Mouse (Mus musculus): ENCODE data around the gene Nt5c3b. TPM values are rescaled to one million over a fixed set of nuclear protein-coding genes. Genes with fewer than 3 reads are reported as not detected.

Gene Nt5c3b
- polyA plus RNA-seq, 1 experiment from 2014 or later: 108 TPM

DNA sequence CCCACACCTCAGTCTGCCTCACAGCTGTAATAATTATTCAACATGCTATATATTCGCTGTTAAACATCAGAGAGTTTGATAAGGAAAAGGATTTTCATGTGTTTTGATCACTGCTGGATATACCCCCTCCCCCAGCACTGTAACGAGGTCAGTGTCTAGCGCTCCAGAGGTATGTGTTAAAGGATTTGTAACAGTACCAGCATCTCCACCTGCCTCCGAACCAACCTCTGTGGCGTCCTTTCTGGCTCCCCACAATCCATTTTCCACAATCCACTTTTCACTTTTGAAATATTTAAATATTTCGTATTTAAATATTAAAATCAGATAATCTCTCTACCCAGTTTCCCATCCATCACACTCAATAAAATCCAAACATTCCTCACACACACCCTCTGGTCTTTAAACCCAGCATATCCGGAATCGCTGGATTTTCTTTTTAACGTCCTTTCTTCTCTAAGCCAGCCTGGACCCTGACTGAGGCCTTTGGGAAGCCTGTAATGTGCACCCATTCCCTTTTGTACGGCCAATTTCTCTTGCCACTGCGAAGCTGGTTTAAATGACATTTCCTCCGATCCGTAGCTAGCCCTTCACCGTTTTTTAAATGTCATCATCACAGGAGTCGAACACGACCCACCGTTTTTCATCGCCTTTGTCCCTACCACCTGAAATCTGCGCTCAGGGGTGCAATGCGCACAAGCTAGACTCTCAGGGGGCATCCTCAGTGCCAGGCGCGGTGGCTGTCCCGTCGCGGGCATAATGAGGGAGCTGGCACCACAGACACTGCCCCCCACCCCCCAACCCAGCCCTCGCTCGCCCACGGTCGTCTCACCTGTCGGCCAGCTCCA lies 30.0 kb upstream of the Nt5c3b start:
- 0 out of 2 replicates have a peak overlapping the region, but pooled peaks have one; percentile 21 for H3K27ac ChIP-seq (replicated peaks; ENCODE audit: low read depth, low read length)
- H3K36me3 ChIP-seq (ENCODE audit: control insufficient read depth, insufficient read depth, low read length): peaks cover 19% of the 10 kb centered on the region
- peak overlapping the region; percentile 97 for H3K4me3 ChIP-seq (ENCODE audit: low read depth, low read length)
- no peaks in the 10 kb centered on the region for H3K9me3 ChIP-seq (ENCODE audit: control insufficient read depth, low read length)
- H3K9ac ChIP-seq (ENCODE audit: low read depth, low read length): peak overlapping the region; percentile 96
- DNase-seq (ENCODE audit: low spot score) (no peak), ATAC-seq (ENCODE audit: low read depth) (peak; percentile 7; the same call in 1 of the 2 replicates)
- 3% methylated on average over 28 of the region's 30 CpGs for WGBS
- H3K27me3 ChIP-seq (replicated peaks; ENCODE audit: control insufficient read depth, insufficient read depth, low read length): no peaks in the 10 kb centered on the region
- H3K4me1 ChIP-seq (ENCODE audit: control insufficient read depth, insufficient read depth, low read length): peaks cover 15% of the 10 kb centered on the region
- H3K4me2 ChIP-seq (ENCODE audit: low read depth, low read length): peak overlapping the region; percentile 79

DNA sequence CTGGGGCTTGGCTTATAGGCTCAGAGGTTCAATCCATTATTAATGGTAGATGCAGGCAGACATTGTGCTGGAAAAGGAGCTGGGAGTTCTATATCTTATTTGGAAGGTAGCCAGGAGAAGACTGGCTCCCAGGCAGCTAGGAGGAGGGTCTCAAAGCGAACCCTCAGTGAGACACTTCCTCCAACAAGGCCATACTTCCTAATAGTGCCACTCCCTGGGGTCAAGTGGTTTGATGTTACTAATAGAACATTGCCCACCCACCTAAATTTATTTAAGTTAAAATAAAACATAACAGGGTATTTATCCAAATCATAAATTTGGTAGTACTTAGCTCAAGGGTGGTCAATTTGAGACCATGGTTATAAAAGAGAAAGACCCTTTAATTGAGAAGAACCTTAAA lies 24.2 kb upstream of the Nt5c3b start:
- Histone ChIP-seq H3K27ac (replicated peaks; ENCODE audit: low read depth, low read length) (no peak overlapping the region), H3K4me1 (ENCODE audit: control insufficient read depth, insufficient read depth, low read length) (peaks cover 8% of the 10 kb centered on the region), H3K36me3 (ENCODE audit: control insufficient read depth, insufficient read depth, low read length) (peaks cover 38% of the 10 kb centered on the region), H3K9ac (ENCODE audit: low read depth, low read length) (no peak overlapping the region), H3K9me3 (ENCODE audit: control insufficient read depth, low read length) (no peaks in the 10 kb centered on the region), H3K4me2 (ENCODE audit: low read depth, low read length) (no peak overlapping the region), H3K4me3 (ENCODE audit: low read depth, low read length) (no peak overlapping the region), H3K27me3 (replicated peaks; ENCODE audit: control insufficient read depth, insufficient read depth, low read length) (no peaks in the 10 kb centered on the region)
- ATAC-seq (ENCODE audit: low read depth): no peak
- no peak for DNase-seq (ENCODE audit: low spot score)
- WGBS: 83% methylated on average over 1 of the region's 1 CpGs

GRCm38 (mm10) chr11:100465229-100465792 lies 23.7 kb upstream of the Nt5c3b start:
- no peak overlapping the region for H3K27ac ChIP-seq (replicated peaks; ENCODE audit: low read depth, low read length)
- no peaks in the 10 kb centered on the region for H3K27me3 ChIP-seq (replicated peaks; ENCODE audit: control insufficient read depth, insufficient read depth, low read length)
- DNase-seq (ENCODE audit: low spot score): no peak
- H3K9me3 ChIP-seq (ENCODE audit: control insufficient read depth, low read length): no peaks in the 10 kb centered on the region
- H3K36me3 ChIP-seq (ENCODE audit: control insufficient read depth, insufficient read depth, low read length): peaks cover 38% of the 10 kb centered on the region
- H3K9ac ChIP-seq (ENCODE audit: low read depth, low read length): no peak overlapping the region
- no peak overlapping the region for H3K4me3 ChIP-seq (ENCODE audit: low read depth, low read length)
- 81% methylated on average over 1 of the region's 1 CpGs for WGBS
- peaks cover 3% of the 10 kb centered on the region; the same call in 1 of the 2 replicates for H3K4me1 ChIP-seq (ENCODE audit: control insufficient read depth, insufficient read depth, low read length)
- ATAC-seq (ENCODE audit: low read depth): no peak
- no peak overlapping the region for H3K4me2 ChIP-seq (ENCODE audit: low read depth, low read length)

GRCm38 (mm10) chr11:100462699-100463098 lies 21.1 kb upstream of the Nt5c3b start:
- ATAC-seq (ENCODE audit: low read depth) (no peak), DNase-seq (ENCODE audit: low spot score) (no peak)
- Histone ChIP-seq H3K27ac (replicated peaks; ENCODE audit: low read depth, low read length) (no peak overlapping the region), H3K4me2 (ENCODE audit: low read depth, low read length) (no peak overlapping the region), H3K36me3 (ENCODE audit: control insufficient read depth, insufficient read depth, low read length) (peaks cover 59% of the 10 kb centered on the region), H3K9me3 (ENCODE audit: control insufficient read depth, low read length) (no peaks in the 10 kb centered on the region), H3K4me3 (ENCODE audit: low read depth, low read length) (no peak overlapping the region), H3K4me1 (ENCODE audit: control insufficient read depth, insufficient read depth, low read length) (no peaks in the 10 kb centered on the region), H3K27me3 (replicated peaks; ENCODE audit: control insufficient read depth, insufficient read depth, low read length) (no peaks in the 10 kb centered on the region), H3K9ac (ENCODE audit: low read depth, low read length) (no peak overlapping the region)
- 95% methylated on average over 10 of the region's 10 CpGs for WGBS

DNA sequence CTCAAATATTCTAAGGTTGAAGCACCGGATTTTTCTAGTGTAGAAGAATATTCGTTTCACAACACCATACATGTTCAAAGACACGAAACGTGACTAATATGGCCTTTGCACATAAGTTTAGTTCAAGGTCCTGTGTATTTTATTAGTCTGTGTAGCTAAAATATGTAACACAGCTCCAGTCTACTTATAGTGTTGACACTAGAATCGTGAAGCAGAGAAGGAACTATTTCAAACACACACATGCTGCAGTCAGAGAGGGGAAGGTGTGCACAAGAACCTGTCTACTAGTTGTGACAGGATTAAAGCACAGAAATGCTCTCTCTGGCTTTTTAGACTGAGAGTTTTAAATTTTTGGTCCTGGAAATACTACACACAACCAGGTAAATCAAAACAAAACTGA lies 16.1 kb upstream of the Nt5c3b start:
- Histone ChIP-seq H3K9me3 (ENCODE audit: control insufficient read depth, low read length) (no peaks in the 10 kb centered on the region), H3K4me1 (ENCODE audit: control insufficient read depth, insufficient read depth, low read length) (no peaks in the 10 kb centered on the region), H3K9ac (ENCODE audit: low read depth, low read length) (no peak overlapping the region), H3K27me3 (replicated peaks; ENCODE audit: control insufficient read depth, insufficient read depth, low read length) (no peaks in the 10 kb centered on the region), H3K4me2 (ENCODE audit: low read depth, low read length) (no peak overlapping the region), H3K36me3 (ENCODE audit: control insufficient read depth, insufficient read depth, low read length) (peaks cover 56% of the 10 kb centered on the region), H3K27ac (replicated peaks; ENCODE audit: low read depth, low read length) (no peak overlapping the region), H3K4me3 (ENCODE audit: low read depth, low read length) (no peak overlapping the region)
- WGBS: 88% methylated on average over 5 of the region's 5 CpGs
- ATAC-seq (ENCODE audit: low read depth): no peak
- no peak for DNase-seq (ENCODE audit: low spot score)

DNA sequence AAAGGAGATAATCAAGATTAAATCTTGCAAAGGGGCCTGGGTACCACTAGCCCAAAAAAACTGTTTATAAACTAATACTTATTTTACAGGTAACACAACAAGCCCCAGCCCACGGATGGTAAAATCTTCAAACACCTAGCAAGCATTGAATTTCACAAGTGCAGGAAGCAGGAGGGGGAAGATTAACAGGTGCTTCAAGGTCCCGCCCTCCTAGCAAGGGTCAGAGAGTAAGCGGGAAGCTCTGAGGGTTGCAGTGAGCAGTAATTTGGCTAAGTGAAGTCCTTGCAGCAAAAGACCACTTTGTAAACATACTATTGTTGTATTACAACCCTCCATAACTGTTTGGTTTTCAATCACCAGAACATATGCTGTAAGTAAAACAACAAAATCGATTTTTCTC lies 15.6 kb upstream of the Nt5c3b start:
- no peak overlapping the region for H3K4me2 ChIP-seq (ENCODE audit: low read depth, low read length)
- no peaks in the 10 kb centered on the region for H3K9me3 ChIP-seq (ENCODE audit: control insufficient read depth, low read length)
- 80% methylated on average over 4 of the region's 4 CpGs for WGBS
- no peaks in the 10 kb centered on the region for H3K27me3 ChIP-seq (replicated peaks; ENCODE audit: control insufficient read depth, insufficient read depth, low read length)
- H3K36me3 ChIP-seq (ENCODE audit: control insufficient read depth, insufficient read depth, low read length): peaks cover 51% of the 10 kb centered on the region
- H3K9ac ChIP-seq (ENCODE audit: low read depth, low read length): no peak overlapping the region
- no peak overlapping the region for H3K27ac ChIP-seq (replicated peaks; ENCODE audit: low read depth, low read length)
- DNase-seq (ENCODE audit: low spot score): no peak
- ATAC-seq (ENCODE audit: low read depth): no peak
- H3K4me3 ChIP-seq (ENCODE audit: low read depth, low read length): no peak overlapping the region
- no peaks in the 10 kb centered on the region for H3K4me1 ChIP-seq (ENCODE audit: control insufficient read depth, insufficient read depth, low read length)

- peaks cover 6% of the 10 kb centered on the region; the same call in 1 of the 2 replicates for H3K36me3 ChIP-seq (ENCODE audit: control insufficient read depth, insufficient read depth, low read length)
- no peak for DNase-seq (ENCODE audit: low spot score)
- no peak overlapping the region for H3K27ac ChIP-seq (replicated peaks; ENCODE audit: low read depth, low read length)
- 80% methylated on average over 6 of the region's 6 CpGs for WGBS
- H3K4me1 ChIP-seq (ENCODE audit: control insufficient read depth, insufficient read depth, low read length): peaks cover 10% of the 10 kb centered on the region
- H3K4me2 ChIP-seq (ENCODE audit: low read depth, low read length): no peak overlapping the region
- H3K9ac ChIP-seq (ENCODE audit: low read depth, low read length): no peak overlapping the region
- H3K9me3 ChIP-seq (ENCODE audit: control insufficient read depth, low read length): no peaks in the 10 kb centered on the region
- H3K27me3 ChIP-seq (replicated peaks; ENCODE audit: control insufficient read depth, insufficient read depth, low read length): no peaks in the 10 kb centered on the region
- H3K4me3 ChIP-seq (ENCODE audit: low read depth, low read length): no peak overlapping the region
- ATAC-seq (ENCODE audit: low read depth): no peak
Measured at GRCm38 (mm10) chr11:100442625-100443024, 1.0 kb upstream of the Nt5c3b start.

- 2% methylated on average over 32 of the region's 52 CpGs for WGBS
- H3K4me3 ChIP-seq (ENCODE audit: low read depth, low read length): peak overlapping the region; percentile 85
- H3K9ac ChIP-seq (ENCODE audit: low read depth, low read length): peak overlapping the region; percentile 95
- peak; percentile 93 for DNase-seq (ENCODE audit: low spot score)
- H3K27me3 ChIP-seq (replicated peaks; ENCODE audit: control insufficient read depth, insufficient read depth, low read length): no peaks in the 10 kb centered on the region
- H3K4me2 ChIP-seq (ENCODE audit: low read depth, low read length): peak overlapping the region; percentile 77
- no peaks in the 10 kb centered on the region for H3K9me3 ChIP-seq (ENCODE audit: control insufficient read depth, low read length)
- H3K36me3 ChIP-seq (ENCODE audit: control insufficient read depth, insufficient read depth, low read length): peaks cover 23% of the 10 kb centered on the region
- H3K27ac ChIP-seq (replicated peaks; ENCODE audit: low read depth, low read length): peak overlapping the region; percentile 75
- ATAC-seq (ENCODE audit: low read depth): peak; percentile 98
- peaks cover 10% of the 10 kb centered on the region for H3K4me1 ChIP-seq (ENCODE audit: control insufficient read depth, insufficient read depth, low read length)
Measured at GRCm38 (mm10) chr11:100440691-100441522, 701 bp downstream of the Nt5c3b start.
